Mouse (Mus musculus) liver, adult 2 months (tissue): ENCODE measurements at regions not wholly inside any gene's neighbourhood (a gene's known extent, or its start where the extent isn't known, plus 50 kb on each side); places are given as distances from the start of the nearest gene placed in this dataset.

Experiments
- DNase-seq: peaks from one replicate; pipeline ENCODE4 v3.0.0-alpha.2; 2011; ENCODE audit warnings: low read depth, low spot score; ENCODE audit errors: extremely low read depth
- H3K27ac ChIP-seq: fragments of 200-500 bp; replicated peaks from 2 replicates; pipeline ENCODE4 v1.5.1; 2012; ENCODE audit warnings: low read depth, mild to moderate bottlenecking, control low read depth, inconsistent platforms, low read length; ENCODE audit not compliant: insufficient read depth
- H3K27me3 ChIP-seq: fragments of 200-500 bp; 2 replicates; pipeline ENCODE4 v1.6.1; 2012; ENCODE audit warnings: mild to moderate bottlenecking, moderate library complexity, low read length, inconsistent platforms; ENCODE audit not compliant: control insufficient read depth, insufficient read depth
- H3K36me3 ChIP-seq: fragments of 200-500 bp; 2 replicates; pipeline ENCODE4 v1.6.1; 2012; ENCODE audit warnings: low read length, inconsistent platforms; ENCODE audit not compliant: control insufficient read depth, insufficient read depth
- H3K4me1 ChIP-seq: fragments of 200-500 bp; 2 replicates; pipeline ENCODE4 v1.6.1; 2011; ENCODE audit warnings: low read length; ENCODE audit not compliant: control insufficient read depth, insufficient read depth
- H3K4me3 ChIP-seq: fragments of 200-500 bp; 2 replicates; pipeline ENCODE4 v1.5.1; 2011; ENCODE audit warnings: low read depth, mild to moderate bottlenecking, control low read depth, low read length, moderate library complexity; ENCODE audit not compliant: insufficient read depth
- H3K79me2 ChIP-seq: fragments of 200-500 bp; 2 replicates; pipeline ENCODE4 v1.6.1; 2012; ENCODE audit warnings: inconsistent platforms, mild to moderate bottlenecking, low read length, moderate library complexity; ENCODE audit not compliant: control insufficient read depth, insufficient read depth
- H3K9ac ChIP-seq: fragments of 200-500 bp; 2 replicates; pipeline ENCODE4 v1.6.1; 2012; ENCODE audit warnings: low read depth, mild to moderate bottlenecking, control low read depth, inconsistent platforms, low read length
- CTCF ChIP-seq: fragments of 200-500 bp; IDR thresholded peaks from 2 replicates; pipeline ENCODE4 v1.5.1; 2011; ENCODE audit warnings: low read depth, low read length, control low read depth
- POLR2A ChIP-seq: fragments of 200-500 bp; IDR thresholded peaks from 2 replicates; pipeline ENCODE4 v1.6.1; 2011; ENCODE audit warnings: low read length, control low read depth; ENCODE audit not compliant: insufficient read depth; ENCODE audit errors: extremely low read depth
- WGBS: fragments of 180-500 bp; shearing (Covaris S2); methylation state at CpG from one replicate; pipeline ENCODE4 v1.1.7; 2018; 5-methylcytosine and 5-hydroxymethylcytosine counted together

GRCm38 (mm10) chr1:96083575-96083974, 416.2 kb upstream of the St8sia4 start:
- 67% methylated on average over 2 of the region's 2 CpGs for WGBS
- no peaks in the 10 kb centered on the region for H3K27me3 ChIP-seq
- no peak overlapping the region for H3K4me3 ChIP-seq
- H3K27ac ChIP-seq: no peak overlapping the region
- H3K36me3 ChIP-seq: no peaks in the 10 kb centered on the region
- no peak overlapping the region for H3K9ac ChIP-seq
- TF ChIP-seq POLR2A: no peak
- no peak for TF ChIP-seq CTCF
- no peaks in the 10 kb centered on the region for H3K4me1 ChIP-seq
- DNase-seq: no peak
- no peaks in the 10 kb centered on the region for H3K79me2 ChIP-seq

- Histone ChIP-seq H3K4me1 (no peaks in the 10 kb centered on the region), H3K79me2 (no peaks in the 10 kb centered on the region), H3K36me3 (no peaks in the 10 kb centered on the region), H3K9ac (no peak overlapping the region), H3K27me3 (no peaks in the 10 kb centered on the region), H3K4me3 (no peak overlapping the region), H3K27ac (no peak overlapping the region)
- DNase-seq: no peak
- 87% methylated on average over 1 of the region's 1 CpGs for WGBS
- TF ChIP-seq POLR2A (no peak), CTCF (no peak)
Observed at GRCm38 (mm10) chr1:96074710-96075109, 407.3 kb upstream of the St8sia4 start.

- DNase-seq: no peak
- no peak overlapping the region for H3K9ac ChIP-seq
- H3K27ac ChIP-seq: no peak overlapping the region
- no peaks in the 10 kb centered on the region for H3K36me3 ChIP-seq
- TF ChIP-seq CTCF (no peak), POLR2A (no peak)
- H3K27me3 ChIP-seq: no peaks in the 10 kb centered on the region
- no peaks in the 10 kb centered on the region for H3K79me2 ChIP-seq
- no peaks in the 10 kb centered on the region for H3K4me1 ChIP-seq
- no peak overlapping the region for H3K4me3 ChIP-seq
Observed at GRCm38 (mm10) chr1:96061335-96061734, 394.0 kb upstream of the St8sia4 start.

- H3K4me1 ChIP-seq: no peaks in the 10 kb centered on the region
- TF ChIP-seq POLR2A (no peak), CTCF (no peak)
- no peak overlapping the region for H3K9ac ChIP-seq
- DNase-seq: no peak
- no peaks in the 10 kb centered on the region for H3K27me3 ChIP-seq
- H3K36me3 ChIP-seq: no peaks in the 10 kb centered on the region
- H3K4me3 ChIP-seq: no peak overlapping the region
- 58% methylated on average over 1 of the region's 1 CpGs for WGBS
- H3K27ac ChIP-seq: no peak overlapping the region
- no peaks in the 10 kb centered on the region for H3K79me2 ChIP-seq
Observed at GRCm38 (mm10) chr1:96049260-96049659, 381.9 kb upstream of the St8sia4 start.

GRCm38 (mm10) chr1:96046556-96046955, 379.2 kb upstream of the St8sia4 start:
- no peak for DNase-seq
- TF ChIP-seq CTCF (no peak), POLR2A (no peak)
- no peak overlapping the region for H3K4me3 ChIP-seq
- H3K27ac ChIP-seq: no peak overlapping the region
- no peaks in the 10 kb centered on the region for H3K4me1 ChIP-seq
- no peaks in the 10 kb centered on the region for H3K27me3 ChIP-seq
- no peak overlapping the region for H3K9ac ChIP-seq
- 58% methylated on average over 1 of the region's 1 CpGs for WGBS
- H3K36me3 ChIP-seq: no peaks in the 10 kb centered on the region
- no peaks in the 10 kb centered on the region for H3K79me2 ChIP-seq

- Histone ChIP-seq H3K4me1 (no peaks in the 10 kb centered on the region), H3K9ac (no peak overlapping the region), H3K36me3 (no peaks in the 10 kb centered on the region), H3K27ac (no peak overlapping the region), H3K79me2 (no peaks in the 10 kb centered on the region), H3K4me3 (no peak overlapping the region), H3K27me3 (no peaks in the 10 kb centered on the region)
- TF ChIP-seq POLR2A (no peak), CTCF (no peak)
- WGBS: 62% methylated on average over 1 of the region's 1 CpGs
- no peak for DNase-seq
Observed at GRCm38 (mm10) chr1:96019443-96019842, 352.1 kb upstream of the St8sia4 start.
